Mouse (Mus musculus) adrenal gland, adult 18-20 months (tissue): ENCODE results near the gene Olfr1284. TPM values are rescaled to one million over a fixed set of nuclear protein-coding genes. Genes with fewer than 3 reads are reported as not detected.
"Not testable (repeated sequence)": the region's sequence is repeated elsewhere in the genome, so short reads cannot be mapped to it uniquely, and the experiment has no call there.

Experiments
- DNase-seq, 2 experiments: peaks; one replicate each; pipeline ENCODE4 v3.0.0; 2021 to 2022; ENCODE audit warnings: low spot score in 2 of 2
- long read RNA-seq, 2 experiments: library from polyadenylated mRNA; stranded (forward); transcript quantifications; one replicate each; pipeline ENCODE4 v2.0.0; 2021
- total RNA-seq, 2 experiments: library from RNA; stranded (reverse); gene quantifications; 1 replicate in 1 of 2; 2 replicates in 1 of 2; pipeline ENCODE4 v1.2.3; 2021

Olfr1284 gene
- not detected for total RNA-seq
- long read RNA-seq, experiment 1, result 0 reads
- long read RNA-seq, experiment 2, result 0 reads

DNA sequence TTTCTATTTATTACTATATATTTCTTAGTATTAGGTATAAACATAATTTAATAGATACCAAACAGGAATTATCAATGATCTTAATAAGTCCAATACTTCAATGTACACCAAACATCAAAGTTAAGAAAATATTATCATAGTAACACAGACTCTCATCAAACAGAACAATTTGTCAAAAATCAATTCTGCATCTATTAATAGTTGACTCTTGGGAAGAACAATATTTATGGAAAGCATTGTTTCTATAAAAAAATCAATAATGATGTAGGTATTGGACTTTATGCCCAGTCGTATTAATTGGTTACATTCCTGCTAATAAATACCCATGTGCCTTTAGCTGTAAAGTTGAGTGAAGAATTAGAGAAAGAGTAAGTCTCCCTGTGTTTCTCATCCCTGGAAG lies at the start of gene Olfr1284:
TSS of gene Olfr1284 (plus strand) at position 301 of the 400 bp plus-strand sequence.
- DNase-seq, result no peak

DNA sequence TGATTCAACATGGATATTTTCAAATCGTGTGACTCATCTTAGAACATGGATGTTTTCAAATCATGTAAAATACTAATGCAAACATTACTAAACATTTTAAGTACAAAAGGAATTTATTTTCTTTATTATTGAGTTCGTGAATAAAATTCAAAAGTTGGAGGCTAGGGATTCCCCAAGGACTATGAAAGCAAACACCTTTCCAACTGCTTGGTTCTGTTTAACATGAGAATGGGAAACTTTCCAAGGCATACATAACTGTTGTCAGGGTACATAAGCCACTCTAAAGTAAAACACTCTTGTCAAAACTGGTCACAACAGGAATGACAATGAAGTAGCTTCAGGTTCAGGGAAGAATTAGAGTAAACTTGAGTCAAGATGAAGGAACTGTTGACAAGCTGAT lies 49.1 kb upstream of the Olfr1284 start, which contains the start of gene Olfr1281:
TSS of gene Olfr1281 (plus strand) at position 301 of the 400 bp plus-strand sequence.
- DNase-seq, result no peak

DNA sequence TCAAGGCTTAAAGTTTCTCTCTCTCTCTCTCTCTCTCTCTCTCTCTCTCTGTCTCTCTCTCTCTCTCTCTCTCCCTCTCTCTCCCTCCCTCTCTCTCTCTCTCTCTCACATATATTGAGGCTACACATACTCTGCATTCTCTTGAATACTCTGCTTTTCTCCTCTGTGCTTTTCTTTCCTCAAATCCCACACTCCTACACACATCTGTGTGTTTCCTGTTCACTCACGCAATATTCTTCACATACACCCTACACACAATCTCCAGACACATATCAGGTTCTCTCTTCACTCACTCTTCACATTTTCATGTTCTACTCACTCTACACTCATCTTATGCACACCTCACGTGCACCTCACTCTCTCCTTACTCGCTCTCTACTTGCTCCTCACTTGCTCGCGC lies 41.6 kb upstream of the Olfr1284 start:
- DNase-seq, result not testable (repeated sequence)

DNA sequence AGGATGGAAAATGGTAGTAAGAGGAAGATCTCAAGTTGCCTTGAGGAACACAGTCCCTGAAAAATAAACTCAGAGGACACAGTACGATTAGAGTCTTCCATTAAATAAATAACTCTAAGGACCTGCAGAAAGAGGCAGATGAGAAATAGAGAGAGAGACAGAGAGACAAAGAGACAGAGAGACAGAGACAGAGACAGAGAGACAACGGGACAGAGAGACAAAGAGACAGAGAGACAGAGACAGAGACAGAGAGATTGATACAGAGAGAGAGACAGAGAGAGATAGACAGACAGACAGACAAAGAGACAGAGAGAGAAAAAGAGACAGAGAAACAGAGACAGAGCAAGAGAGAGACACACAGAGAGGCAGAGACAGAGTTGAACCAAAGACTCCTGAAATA lies 39.3 kb upstream of the Olfr1284 start, which contains the start of gene Olfr1282:
TSS of gene Olfr1282 (minus strand) at position 101 of the 400 bp plus-strand sequence.
- DNase-seq, result no peak

DNA sequence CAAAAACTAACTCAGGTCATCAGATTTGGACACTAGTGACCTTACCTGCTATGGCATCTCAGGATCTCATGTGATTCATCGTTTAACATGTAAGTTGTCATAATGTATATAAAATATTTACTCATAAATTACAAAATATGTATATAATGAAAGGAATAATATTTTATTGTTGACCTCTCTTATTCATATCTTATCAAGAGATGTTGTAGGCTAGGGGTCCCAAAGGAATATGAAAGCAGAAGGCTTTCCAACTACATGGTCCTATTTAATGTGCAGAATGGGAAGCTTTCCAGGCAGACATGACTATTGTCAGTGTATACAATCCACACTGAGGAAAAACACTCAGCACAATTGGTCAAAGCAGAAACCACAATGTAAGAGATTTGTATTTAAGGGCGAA lies 8.8 kb upstream of the Olfr1284 start, which contains the start of gene Olfr1283:
TSS of gene Olfr1283 (plus strand) at position 301 of the 400 bp plus-strand sequence.
- no peak for DNase-seq

DNA sequence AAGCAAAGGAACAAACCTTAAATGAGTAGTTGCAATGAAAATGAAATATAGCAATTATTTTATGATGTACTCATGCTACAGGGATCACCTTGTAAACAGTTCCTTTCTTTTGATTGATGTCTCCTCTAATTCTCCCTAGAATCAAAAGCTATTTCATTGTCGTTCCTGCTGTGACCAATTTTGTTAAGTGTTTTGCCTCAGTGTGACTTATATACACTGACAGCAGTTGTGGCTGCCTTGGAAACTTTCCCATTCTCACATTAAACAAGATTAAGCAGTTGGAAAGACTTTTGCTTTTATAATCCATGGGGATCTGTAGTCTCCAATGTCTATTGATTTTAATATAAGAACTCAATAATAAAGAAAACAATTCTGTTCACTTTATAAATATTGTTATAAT lies 47.6 kb downstream of the Olfr1284 start, which contains the start of gene Olfr1286:
TSS of gene Olfr1286 (minus strand) at position 185 of the 400 bp plus-strand sequence.
- no peak for DNase-seq

Other genes with a start within 250 kb of the Olfr1284 start
- gene Gm15130, start 222.6 kb upstream of the Olfr1284 start, total RNA-seq, result not detected
- not detected for gene 4930430A15Rik, start 145.9 kb upstream of the Olfr1284 start, total RNA-seq
- not detected for gene Olfr1275, start 140.2 kb upstream of the Olfr1284 start, total RNA-seq
- not detected for gene Olfr1276, start 121.0 kb upstream of the Olfr1284 start, total RNA-seq
- gene Olfr1277, start 101.4 kb upstream of the Olfr1284 start, total RNA-seq, result not detected
- not detected for gene Olfr1278, start 85.4 kb upstream of the Olfr1284 start, total RNA-seq
- not detected for gene Olfr1279, start 74.9 kb upstream of the Olfr1284 start, total RNA-seq
- gene Olfr1280, start 61.5 kb upstream of the Olfr1284 start, total RNA-seq, result not detected
- not detected for gene Olfr1281, start 49.0 kb upstream of the Olfr1284 start, total RNA-seq
- gene Olfr1282, start 39.4 kb upstream of the Olfr1284 start, total RNA-seq, result not detected
- not detected for gene Olfr1283, start 8.7 kb upstream of the Olfr1284 start, total RNA-seq
- not detected for gene Olfr1286, start 47.6 kb downstream of the Olfr1284 start, total RNA-seq
- not detected for gene Olfr1287, start 73.6 kb downstream of the Olfr1284 start, total RNA-seq
- gene Olfr1288, start 98.6 kb downstream of the Olfr1284 start, total RNA-seq, result not detected
- not detected for gene Olfr1289, start 105.3 kb downstream of the Olfr1284 start, total RNA-seq
- gene Olfr1290, start 118.3 kb downstream of the Olfr1284 start, total RNA-seq, result not detected
- gene Olfr1291-ps1, start 121.7 kb downstream of the Olfr1284 start, total RNA-seq, result not detected
- gene Olfr1293-ps, start 149.7 kb downstream of the Olfr1284 start, total RNA-seq, result not detected
- not detected for gene Olfr1294, start 164.8 kb downstream of the Olfr1284 start, total RNA-seq
- not detected for gene Olfr1295, start 194.2 kb downstream of the Olfr1284 start, total RNA-seq